Mouse (Mus musculus) ES-CJ7 (cell line): Measurements from ENCODE around the gene Tnpo2.

Experiments
- DNase-seq: peaks from one replicate; pipeline ENCODE4 v3.0.0; 2011; ENCODE audit warnings: low read depth, low spot score

Tnpo2 gene

GRCm38 (mm10) chr8:85036718-85037365, at the start of gene Tnpo2:
Tnpo2 (plus strand) TSS chr8:85036915.
- DNase-seq: peak; percentile 100

GRCm38 (mm10) chr8:84987388-84987787, 49.3 kb upstream of the Tnpo2 start:
- no peak for DNase-seq

- DNase-seq: peak; percentile 59
Measured at GRCm38 (mm10) chr8:84987903-84988302, 48.8 kb upstream of the Tnpo2 start.

GRCm38 (mm10) chr8:84989311-84989731, 47.4 kb upstream of the Tnpo2 start:
- peak; percentile 89 for DNase-seq

- peak; percentile 97 for DNase-seq
Measured at GRCm38 (mm10) chr8:84989810-84990209, 46.9 kb upstream of the Tnpo2 start.

- DNase-seq: peak; percentile 100
Measured at GRCm38 (mm10) chr8:84990349-84990748, 46.4 kb upstream of the Tnpo2 start, which contains the start of gene Hook2. Hook2 (plus strand) TSS chr8:84990603.

GRCm38 (mm10) chr8:84990836-84991235, 45.9 kb upstream of the Tnpo2 start:
- peak; percentile 94 for DNase-seq

- DNase-seq: no peak
Measured at GRCm38 (mm10) chr8:84994375-84994774, 42.3 kb upstream of the Tnpo2 start.

GRCm38 (mm10) chr8:84995680-84996079, 41.0 kb upstream of the Tnpo2 start:
- peak; percentile 71 for DNase-seq

GRCm38 (mm10) chr8:84996978-84997377, 39.7 kb upstream of the Tnpo2 start:
- DNase-seq: no peak

- DNase-seq: peak; percentile 98
Measured at GRCm38 (mm10) chr8:84997649-84998295, 38.9 kb upstream of the Tnpo2 start.

GRCm38 (mm10) chr8:85007686-85008085, 29.0 kb upstream of the Tnpo2 start:
- peak; percentile 79 for DNase-seq

GRCm38 (mm10) chr8:85011242-85011641, 25.5 kb upstream of the Tnpo2 start:
- DNase-seq: peak; percentile 71

GRCm38 (mm10) chr8:85013230-85013840, 23.4 kb upstream of the Tnpo2 start:
- DNase-seq: peak; percentile 97

- DNase-seq: no peak
Measured at GRCm38 (mm10) chr8:85014431-85014830, 22.3 kb upstream of the Tnpo2 start, which contains the start of gene Best2. Best2 (minus strand) TSS chr8:85014531.

GRCm38 (mm10) chr8:85016724-85017123, 20.0 kb upstream of the Tnpo2 start:
- DNase-seq: no peak

- DNase-seq: no peak
Measured at GRCm38 (mm10) chr8:85017209-85017608, 19.5 kb upstream of the Tnpo2 start.

- peak; percentile 65 for DNase-seq
Measured at GRCm38 (mm10) chr8:85021514-85022055, 15.1 kb upstream of the Tnpo2 start.

- no peak for DNase-seq
Measured at GRCm38 (mm10) chr8:85023846-85024245, 12.9 kb upstream of the Tnpo2 start.

- peak; percentile 99 for DNase-seq
Measured at GRCm38 (mm10) chr8:85025098-85025932, 11.4 kb upstream of the Tnpo2 start, which contains the start of gene Asna1. Asna1 (minus strand) TSS chr8:85025281.
